Mouse (Mus musculus): ENCODE results near the gene Atp1b1. TPM values are rescaled to one million over a fixed set of nuclear protein-coding genes. Genes with fewer than 3 reads are reported as not detected.
A peak's percentile ranks its signal among the peaks of the same experiment; 100 is the strongest.

The Atp1b1 gene
- 14.3 and 17.8 TPM in 2 replicates for polyA plus RNA-seq (2014; fragmentation: Nextera tagmentation; extraction: Ambion mirVana)

DNA sequence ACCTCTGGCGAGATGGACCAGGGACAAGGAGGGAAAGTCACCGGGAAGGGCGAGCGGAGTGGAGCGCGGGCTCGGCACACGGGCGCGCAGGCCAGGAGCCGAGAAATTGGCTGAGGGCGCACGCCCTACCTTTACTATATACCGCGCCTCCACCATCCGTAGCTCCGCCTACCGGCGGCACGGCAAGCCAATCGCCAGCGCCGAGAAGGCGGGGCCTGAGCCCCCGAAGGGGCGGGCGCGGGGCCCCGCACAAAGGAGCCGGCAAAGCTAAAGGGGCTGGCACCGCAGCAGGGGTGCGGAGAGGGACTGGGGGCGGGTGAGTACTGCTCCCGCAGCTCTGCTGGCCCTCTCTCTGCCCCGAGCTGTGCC is at the start of gene Atp1b1:
Atp1b1 (minus strand) TSS at position 111 of the 369 bp plus-strand sequence.
- no peaks in the 10 kb centered on the region; the same call in 1 of the 2 replicates for H3K27me3 ChIP-seq (ENCODE audit: control insufficient read depth, insufficient read depth, low read length)

DNA sequence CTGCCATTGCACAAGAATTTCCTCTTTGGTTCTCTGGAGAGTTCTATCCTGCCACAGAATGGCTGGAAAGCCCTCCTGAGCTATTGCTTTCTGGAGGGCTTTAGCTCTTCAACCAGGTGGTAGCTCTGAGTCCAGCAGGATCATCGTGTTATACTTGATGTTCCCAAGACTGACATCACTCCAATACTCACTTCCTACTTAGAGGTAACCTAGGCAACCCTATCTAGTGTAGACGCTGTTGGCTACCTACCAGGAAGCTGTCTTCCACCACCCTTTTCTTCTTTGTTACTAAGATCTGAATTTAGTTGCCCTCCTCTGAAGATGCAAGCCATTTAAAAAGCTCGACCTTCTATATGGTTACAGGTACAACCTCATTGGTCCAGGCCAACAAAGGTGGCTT is 46.9 kb upstream of the Atp1b1 start:
- H3K9me3 ChIP-seq (ENCODE audit: control insufficient read depth, low read length) = no peaks in the 10 kb centered on the region
- no peak overlapping the region for H3K9ac ChIP-seq (ENCODE audit: low read length)
- 0 out of 2 replicates have a peak, but pooled peaks cover 2% of the 10 kb centered on the region for H3K4me1 ChIP-seq (replicated peaks; ENCODE audit: control insufficient read depth, insufficient read depth, low read length)
- no peaks in the 10 kb centered on the region for H3K27me3 ChIP-seq (ENCODE audit: control insufficient read depth, insufficient read depth, low read length)
- no peak overlapping the region for H3K27ac ChIP-seq (ENCODE audit: low read depth, low read length)
- no peaks in the 10 kb centered on the region for H3K36me3 ChIP-seq (ENCODE audit: control insufficient read depth, insufficient read depth, low read length)
- H3K4me2 ChIP-seq (ENCODE audit: low read depth, low read length, severe bottlenecking) = no peak overlapping the region
- no peak for ATAC-seq (replicated peaks; ENCODE audit: low FRiP score)
- DNase-seq (ENCODE audit: low spot score) = no peak
- no peak overlapping the region for H3K4me3 ChIP-seq (ENCODE audit: low read depth, low read length)
- WGBS = 83% methylated on average over 3 of the region's 3 CpGs

More for the DNA sequence above, at the start of gene Atp1b1:
- peak; percentile 91 for DNase-seq (ENCODE audit: low spot score)
- ATAC-seq (replicated peaks; ENCODE audit: low FRiP score) = peak; percentile 96
- no peaks in the 10 kb centered on the region for H3K9me3 ChIP-seq (ENCODE audit: control insufficient read depth, low read length)
- peak within 1 kb of the TSS; percentile 56 for H3K4me3 ChIP-seq (ENCODE audit: low read depth, low read length)
- WGBS = under 1% methylated on average over 29 of the region's 35 CpGs
- H3K4me1 ChIP-seq (replicated peaks; ENCODE audit: control insufficient read depth, insufficient read depth, low read length) = peaks cover 14% of the 10 kb centered on the region
- H3K27ac ChIP-seq (ENCODE audit: low read depth, low read length) = peak within 1 kb of the TSS; percentile 83
- peak within 1 kb of the TSS; percentile 66 for H3K9ac ChIP-seq (ENCODE audit: low read length)
- peak within 1 kb of the TSS; percentile 56 for H3K4me2 ChIP-seq (ENCODE audit: low read depth, low read length, severe bottlenecking)
- H3K36me3 ChIP-seq (ENCODE audit: control insufficient read depth, insufficient read depth, low read length) = no peaks in the 10 kb centered on the region

DNA sequence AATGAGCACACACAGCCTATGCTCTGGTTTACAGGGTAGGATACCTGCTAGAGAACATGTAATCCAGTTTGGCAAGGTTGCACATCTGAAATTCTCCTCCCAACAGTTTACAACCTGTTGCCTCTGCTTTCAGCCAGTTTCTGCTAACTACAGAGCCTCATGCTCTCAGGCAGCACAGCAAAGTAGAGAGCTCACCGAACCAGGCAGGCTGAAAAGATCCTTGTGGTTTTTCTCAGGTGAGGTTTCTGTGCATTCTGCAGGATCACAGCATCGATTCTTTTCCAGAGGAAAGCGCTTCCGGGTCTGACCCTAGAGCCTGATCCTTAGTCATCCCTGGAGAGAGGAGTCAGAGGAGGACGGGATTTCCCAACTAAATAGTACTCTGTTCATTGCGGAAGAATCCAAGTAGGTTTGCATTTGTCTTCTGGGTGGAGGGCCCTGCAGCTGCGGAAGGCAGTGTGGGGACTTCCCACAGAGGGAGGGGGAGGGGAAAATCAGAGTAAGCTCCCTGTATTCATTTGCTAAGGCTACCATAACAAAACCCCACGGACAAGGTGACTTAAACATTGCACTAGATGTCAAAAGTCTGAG is 45.1 kb upstream of the Atp1b1 start:
- H3K36me3 ChIP-seq (ENCODE audit: control insufficient read depth, insufficient read depth, low read length) = no peaks in the 10 kb centered on the region
- ATAC-seq (replicated peaks; ENCODE audit: low FRiP score) (no peak), DNase-seq (ENCODE audit: low spot score) (no peak)
- no peak overlapping the region for H3K4me3 ChIP-seq (ENCODE audit: low read depth, low read length)
- H3K9ac ChIP-seq (ENCODE audit: low read length) = no peak overlapping the region
- no peaks in the 10 kb centered on the region for H3K27me3 ChIP-seq (ENCODE audit: control insufficient read depth, insufficient read depth, low read length)
- H3K27ac ChIP-seq (ENCODE audit: low read depth, low read length) = no peak overlapping the region
- H3K9me3 ChIP-seq (ENCODE audit: control insufficient read depth, low read length) = no peaks in the 10 kb centered on the region
- H3K4me2 ChIP-seq (ENCODE audit: low read depth, low read length, severe bottlenecking) = no peak overlapping the region
- H3K4me1 ChIP-seq (replicated peaks; ENCODE audit: control insufficient read depth, insufficient read depth, low read length) = 0 out of 2 replicates have a peak, but pooled peaks cover 2% of the 10 kb centered on the region
- WGBS = 47% methylated on average over 8 of the region's 8 CpGs

DNA sequence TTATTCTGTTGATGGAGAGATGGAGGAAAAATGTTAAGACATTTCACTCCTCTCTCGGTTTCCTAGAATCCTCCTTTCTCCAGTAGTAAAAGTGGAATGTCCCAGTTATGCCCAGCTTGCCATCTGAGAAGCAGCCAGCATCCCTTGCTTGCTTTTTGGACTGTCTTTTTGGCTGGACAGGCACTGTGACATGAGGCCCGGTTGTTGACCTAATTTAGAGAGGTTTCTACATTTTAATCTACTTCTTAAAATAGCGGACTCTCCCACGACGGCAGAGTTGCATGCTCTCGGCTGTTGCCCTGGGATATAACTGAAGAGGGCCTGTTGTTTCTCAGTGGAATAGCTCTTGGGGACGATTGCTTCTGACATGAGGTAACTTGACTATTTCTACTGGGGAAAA is 44.1 kb upstream of the Atp1b1 start:
- H3K27ac ChIP-seq (ENCODE audit: low read depth, low read length) = no peak overlapping the region
- H3K4me2 ChIP-seq (ENCODE audit: low read depth, low read length, severe bottlenecking) = no peak overlapping the region
- DNase-seq (ENCODE audit: low spot score) (no peak), ATAC-seq (replicated peaks; ENCODE audit: low FRiP score) (no peak)
- H3K4me1 ChIP-seq (replicated peaks; ENCODE audit: control insufficient read depth, insufficient read depth, low read length) = no peaks in the 10 kb centered on the region
- 85% methylated on average over 7 of the region's 7 CpGs for WGBS
- no peak overlapping the region for H3K9ac ChIP-seq (ENCODE audit: low read length)
- H3K9me3 ChIP-seq (ENCODE audit: control insufficient read depth, low read length) = no peaks in the 10 kb centered on the region
- no peaks in the 10 kb centered on the region for H3K27me3 ChIP-seq (ENCODE audit: control insufficient read depth, insufficient read depth, low read length)
- H3K4me3 ChIP-seq (ENCODE audit: low read depth, low read length) = no peak overlapping the region
- H3K36me3 ChIP-seq (ENCODE audit: control insufficient read depth, insufficient read depth, low read length) = no peaks in the 10 kb centered on the region

DNA sequence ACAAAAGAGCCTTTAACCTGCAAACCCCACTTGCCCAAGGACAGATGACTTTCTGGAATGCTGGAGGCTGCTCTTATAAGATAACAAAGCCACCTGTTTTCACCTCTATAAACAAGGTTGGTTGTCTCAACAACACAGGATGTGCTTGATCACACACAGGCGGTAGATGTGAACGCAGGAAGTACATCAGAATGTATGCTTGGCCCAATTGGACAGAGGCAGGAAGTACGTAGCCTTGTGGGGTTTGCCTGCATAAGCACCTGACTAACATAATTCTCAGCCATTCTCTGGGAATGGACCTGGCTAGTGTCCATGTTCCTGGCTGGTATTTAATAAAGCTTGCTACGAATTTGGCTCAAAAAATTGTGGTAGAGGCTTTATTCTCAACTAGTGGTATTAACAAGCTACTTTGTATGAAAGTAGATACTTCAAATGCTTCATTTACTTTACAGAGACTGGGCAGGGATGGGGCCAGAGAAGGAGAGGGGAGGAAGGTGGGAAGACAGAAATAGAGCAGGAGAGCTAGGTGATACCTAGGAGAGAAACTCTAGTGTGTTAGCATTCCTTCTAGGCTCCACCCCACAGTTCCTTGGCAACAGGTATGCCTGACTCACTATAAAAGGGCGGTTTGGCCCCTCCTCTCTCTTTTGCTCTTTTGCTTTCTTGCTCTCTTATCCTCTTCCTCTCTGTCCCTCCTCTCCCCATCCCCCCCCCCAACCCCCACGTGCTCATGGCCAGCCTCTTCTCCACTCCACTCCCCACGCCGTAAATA is 36.8 kb upstream of the Atp1b1 start:
- H3K27ac ChIP-seq (ENCODE audit: low read depth, low read length) = no peak overlapping the region
- no peaks in the 10 kb centered on the region for H3K36me3 ChIP-seq (ENCODE audit: control insufficient read depth, insufficient read depth, low read length)
- no peak overlapping the region for H3K9ac ChIP-seq (ENCODE audit: low read length)
- no peaks in the 10 kb centered on the region for H3K27me3 ChIP-seq (ENCODE audit: control insufficient read depth, insufficient read depth, low read length)
- H3K4me3 ChIP-seq (ENCODE audit: low read depth, low read length) = no peak overlapping the region
- 70% methylated on average over 8 of the region's 8 CpGs for WGBS
- DNase-seq (ENCODE audit: low spot score) (no peak), ATAC-seq (replicated peaks; ENCODE audit: low FRiP score) (no peak)
- H3K9me3 ChIP-seq (ENCODE audit: control insufficient read depth, low read length) = no peaks in the 10 kb centered on the region
- no peak overlapping the region for H3K4me2 ChIP-seq (ENCODE audit: low read depth, low read length, severe bottlenecking)
- H3K4me1 ChIP-seq (replicated peaks; ENCODE audit: control insufficient read depth, insufficient read depth, low read length) = no peaks in the 10 kb centered on the region

DNA sequence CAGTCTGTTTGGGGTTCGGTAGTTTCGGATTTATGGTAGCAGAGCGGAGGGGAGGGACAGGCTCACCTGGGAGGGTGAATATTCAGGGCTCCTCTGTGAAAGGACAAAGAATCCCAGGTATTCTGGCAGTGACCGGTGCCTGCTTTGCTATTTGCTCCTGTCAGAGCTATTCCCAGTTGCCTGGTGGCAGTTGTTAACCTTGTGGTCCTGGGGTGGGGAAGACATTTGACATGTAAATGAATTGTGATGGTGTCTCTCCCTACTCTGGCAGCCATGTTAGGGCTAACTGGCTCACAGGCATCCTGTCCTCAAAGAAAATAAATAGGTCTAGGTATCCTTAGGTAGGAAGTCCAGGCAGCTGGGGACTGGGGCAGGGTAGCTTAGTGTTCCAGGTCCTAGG is 36.1 kb upstream of the Atp1b1 start:
- Histone ChIP-seq H3K9ac (ENCODE audit: low read length) (no peak overlapping the region), H3K27me3 (ENCODE audit: control insufficient read depth, insufficient read depth, low read length) (no peaks in the 10 kb centered on the region), H3K27ac (ENCODE audit: low read depth, low read length) (no peak overlapping the region), H3K9me3 (ENCODE audit: control insufficient read depth, low read length) (no peaks in the 10 kb centered on the region), H3K4me2 (ENCODE audit: low read depth, low read length, severe bottlenecking) (no peak overlapping the region), H3K4me1 (replicated peaks; ENCODE audit: control insufficient read depth, insufficient read depth, low read length) (no peaks in the 10 kb centered on the region), H3K36me3 (ENCODE audit: control insufficient read depth, insufficient read depth, low read length) (no peaks in the 10 kb centered on the region), H3K4me3 (ENCODE audit: low read depth, low read length) (no peak overlapping the region)
- no peak for DNase-seq (ENCODE audit: low spot score)
- no peak for ATAC-seq (replicated peaks; ENCODE audit: low FRiP score)
- 65% methylated on average over 4 of the region's 4 CpGs for WGBS

DNA sequence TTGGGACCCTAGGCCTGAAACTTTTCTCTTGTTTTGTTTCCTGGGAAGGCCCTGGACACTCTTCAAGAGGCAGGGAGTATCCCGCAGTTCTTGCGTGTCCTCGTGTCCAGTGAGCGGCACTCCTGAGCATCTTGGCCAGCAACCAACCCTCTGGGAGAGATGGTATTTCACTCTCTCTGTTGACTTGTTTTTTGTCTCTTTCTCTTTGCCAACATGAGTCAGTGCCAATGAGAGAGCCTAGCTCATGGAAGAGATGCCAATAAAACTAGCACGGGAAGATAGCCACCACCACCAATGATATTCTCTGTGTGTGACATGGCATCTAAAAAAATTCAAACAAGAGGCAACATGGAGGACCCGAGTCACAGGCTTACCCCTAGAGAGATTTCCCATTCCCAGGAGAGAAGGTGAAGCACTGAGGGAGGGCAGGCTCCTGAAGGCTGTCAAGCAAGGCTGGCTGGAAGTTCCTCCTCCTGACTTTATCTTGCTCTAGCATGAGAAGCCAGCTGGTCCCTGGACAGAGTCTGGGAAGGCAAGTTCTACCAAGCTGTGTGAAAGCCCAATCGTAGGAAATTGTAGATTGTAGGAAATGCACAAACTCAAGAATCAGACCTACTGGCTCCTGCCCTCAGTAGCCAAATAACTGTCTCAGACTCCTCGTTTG is 35.0 kb upstream of the Atp1b1 start:
- no peak for DNase-seq (ENCODE audit: low spot score)
- no peaks in the 10 kb centered on the region for H3K27me3 ChIP-seq (ENCODE audit: control insufficient read depth, insufficient read depth, low read length)
- 82% methylated on average over 8 of the region's 8 CpGs for WGBS
- H3K36me3 ChIP-seq (ENCODE audit: control insufficient read depth, insufficient read depth, low read length) = no peaks in the 10 kb centered on the region
- no peaks in the 10 kb centered on the region for H3K9me3 ChIP-seq (ENCODE audit: control insufficient read depth, low read length)
- no peak overlapping the region for H3K4me2 ChIP-seq (ENCODE audit: low read depth, low read length, severe bottlenecking)
- H3K4me1 ChIP-seq (replicated peaks; ENCODE audit: control insufficient read depth, insufficient read depth, low read length) = no peaks in the 10 kb centered on the region
- no peak for ATAC-seq (replicated peaks; ENCODE audit: low FRiP score)
- H3K27ac ChIP-seq (ENCODE audit: low read depth, low read length) = no peak overlapping the region
- no peak overlapping the region for H3K9ac ChIP-seq (ENCODE audit: low read length)
- no peak overlapping the region for H3K4me3 ChIP-seq (ENCODE audit: low read depth, low read length)

DNA sequence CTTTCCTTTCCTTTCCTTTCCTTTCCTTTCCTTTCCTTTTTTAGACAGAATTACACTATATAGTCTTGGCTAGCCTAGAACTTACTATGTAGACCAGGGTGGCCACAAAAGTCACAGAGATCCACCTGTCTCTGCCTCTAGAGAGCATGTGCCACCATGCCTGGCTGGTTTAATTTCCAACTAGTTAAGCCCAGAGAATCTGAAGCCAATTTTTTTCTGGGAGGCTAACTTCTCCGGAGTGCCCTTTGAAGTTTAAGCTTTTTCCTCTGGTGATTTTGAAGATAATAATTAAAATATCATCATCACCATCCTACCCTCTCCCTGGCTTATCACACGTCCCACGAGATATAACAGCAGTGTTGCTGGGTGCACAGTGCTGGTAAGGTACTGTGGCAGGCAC is 34.3 kb upstream of the Atp1b1 start:
- Histone ChIP-seq H3K4me1 (replicated peaks; ENCODE audit: control insufficient read depth, insufficient read depth, low read length) (no peaks in the 10 kb centered on the region), H3K27ac (ENCODE audit: low read depth, low read length) (no peak overlapping the region), H3K36me3 (ENCODE audit: control insufficient read depth, insufficient read depth, low read length) (no peaks in the 10 kb centered on the region), H3K4me2 (ENCODE audit: low read depth, low read length, severe bottlenecking) (no peak overlapping the region), H3K4me3 (ENCODE audit: low read depth, low read length) (no peak overlapping the region), H3K9ac (ENCODE audit: low read length) (no peak overlapping the region), H3K9me3 (ENCODE audit: control insufficient read depth, low read length) (no peaks in the 10 kb centered on the region), H3K27me3 (ENCODE audit: control insufficient read depth, insufficient read depth, low read length) (no peaks in the 10 kb centered on the region)
- DNase-seq (ENCODE audit: low spot score) (no peak), ATAC-seq (replicated peaks; ENCODE audit: low FRiP score) (no peak)
- WGBS = 91% methylated on average over 3 of the region's 3 CpGs

Data from forebrain, embryonic 11.5 days (tissue).